Mouse (Mus musculus): Measurements from ENCODE around the gene H2al1i.
"Not testable (repeated sequence)": the region's sequence is repeated elsewhere in the genome, so short reads cannot be mapped to it uniquely, and the experiment has no call there.

The H2al1i gene

GRCm38 (mm10) chrX:11324359-11324758 lies at the start of gene H2al1i:
Gene H2al1i (plus strand): TSS chrX:11324659.
- DNase-seq (ENCODE audit: low spot score): not testable (repeated sequence)

- no peak for DNase-seq (ENCODE audit: low spot score)
Measured at GRCm38 (mm10) chrX:11277083-11277482, 47.4 kb upstream of the H2al1i start.

GRCm38 (mm10) chrX:11280741-11281140 lies 43.7 kb upstream of the H2al1i start:
- no peak for DNase-seq (ENCODE audit: low spot score)

- no peak for DNase-seq (ENCODE audit: low spot score)
Measured at GRCm38 (mm10) chrX:11288306-11288882, 36.1 kb upstream of the H2al1i start.

GRCm38 (mm10) chrX:11289244-11289643 lies 35.2 kb upstream of the H2al1i start:
- no peak for DNase-seq (ENCODE audit: low spot score)

GRCm38 (mm10) chrX:11298957-11299356 lies 25.5 kb upstream of the H2al1i start, which contains the start of gene H2al1a:
Gene H2al1a (plus strand): TSS chrX:11299257.
- DNase-seq (ENCODE audit: low spot score): not testable (repeated sequence)

- not testable (repeated sequence) for DNase-seq (ENCODE audit: low spot score)
Measured at GRCm38 (mm10) chrX:11302132-11302531, 22.3 kb upstream of the H2al1i start, which contains the start of gene H2al1b. Gene H2al1b (plus strand): TSS chrX:11302432.

GRCm38 (mm10) chrX:11305355-11305754 lies 19.1 kb upstream of the H2al1i start, which contains the start of gene H2al1c:
Gene H2al1c (plus strand): TSS chrX:11305655.
- not testable (repeated sequence) for DNase-seq (ENCODE audit: low spot score)

- DNase-seq (ENCODE audit: low spot score): not testable (repeated sequence)
Measured at GRCm38 (mm10) chrX:11308524-11308923, 15.9 kb upstream of the H2al1i start, which contains the start of gene H2al1d. Gene H2al1d (plus strand): TSS chrX:11308824.

GRCm38 (mm10) chrX:11311634-11312033 lies 12.8 kb upstream of the H2al1i start, which contains the start of gene H2al1e:
Gene H2al1e (plus strand): TSS chrX:11311934.
- DNase-seq (ENCODE audit: low spot score): not testable (repeated sequence)

GRCm38 (mm10) chrX:11314858-11315257 lies 9.6 kb upstream of the H2al1i start, which contains the start of gene H2al1f:
Gene H2al1f (plus strand): TSS chrX:11315158.
- DNase-seq (ENCODE audit: low spot score): not testable (repeated sequence)

GRCm38 (mm10) chrX:11317956-11318355 lies 6.5 kb upstream of the H2al1i start, which contains the start of gene H2al1g:
Gene H2al1g (plus strand): TSS chrX:11318256.
- DNase-seq (ENCODE audit: low spot score): not testable (repeated sequence)

- not testable (repeated sequence) for DNase-seq (ENCODE audit: low spot score)
Measured at GRCm38 (mm10) chrX:11321192-11321591, 3.3 kb upstream of the H2al1i start, which contains the start of gene H2al1h. Gene H2al1h (plus strand): TSS chrX:11321492.

GRCm38 (mm10) chrX:11327522-11327921 lies 3.1 kb downstream of the H2al1i start, which contains the start of gene H2al1j:
Gene H2al1j (plus strand): TSS chrX:11327822.
- not testable (repeated sequence) for DNase-seq (ENCODE audit: low spot score)

GRCm38 (mm10) chrX:11345762-11346161 lies 21.3 kb downstream of the H2al1i start:
- DNase-seq (ENCODE audit: low spot score): no peak

- DNase-seq (ENCODE audit: low spot score): no peak
Measured at GRCm38 (mm10) chrX:11346756-11347155, 22.3 kb downstream of the H2al1i start.

GRCm38 (mm10) chrX:11360823-11361222 lies 36.4 kb downstream of the H2al1i start:
- DNase-seq (ENCODE audit: low spot score): no peak

- no peak for DNase-seq (ENCODE audit: low spot score)
Measured at GRCm38 (mm10) chrX:11361261-11361660, 36.8 kb downstream of the H2al1i start.

- DNase-seq (ENCODE audit: low spot score): no peak
Measured at GRCm38 (mm10) chrX:11363890-11364289, 39.4 kb downstream of the H2al1i start.

- no peak for DNase-seq (ENCODE audit: low spot score)
Measured at GRCm38 (mm10) chrX:11365151-11365550, 40.7 kb downstream of the H2al1i start.
